ENCODE assay signal across 11 mouse cellular contexts in genomic region chr16:31281981-31282380, GRCm38 (mm10). TPM values are rescaled to one million over a fixed set of nuclear protein-coding genes. Genes with fewer than 3 reads are reported as not detected.
DNase-seq lines count a peak whose midpoint lies in the region; ATAC-seq and TF ChIP-seq lines count a peak whose summit lies in the region.
"Had no signal": no experiment of that assay in that cellular context is flagged by ENCODE, and none has a peak within 500 bp of the region (broad histone marks: within the 10 kb centered on the region; RNA-seq: fewer than 3 reads in every experiment).

No protein-coding gene starts in this region.

- H3K27me3 ChIP-seq in kidney, adult 2 months (replicated peaks; ENCODE audit: control insufficient read depth, insufficient read depth, low read length) = no peaks in the 10 kb centered on the region
- no peaks in the 10 kb centered on the region for H3K27me3 ChIP-seq in kidney, embryonic 15.5 days
- no peaks in the 10 kb centered on the region for H3K27me3 ChIP-seq in midbrain, postnatal 0 days (ENCODE audit: insufficient read depth, low read length)
- H3K27me3 ChIP-seq: hindbrain, embryonic 13.5 days; lung, embryonic 15.5 days had no signal

- no peaks in the 10 kb centered on the region for H3K4me1 ChIP-seq in kidney, adult 2 months (ENCODE audit: control insufficient read depth, insufficient read depth, low read length)
- peaks cover 7% of the 10 kb centered on the region; the same call in 1 of the 2 replicates for H3K4me1 ChIP-seq in kidney, embryonic 15.5 days
- no peaks in the 10 kb centered on the region for H3K4me1 ChIP-seq in midbrain, postnatal 0 days (ENCODE audit: insufficient read depth, low read length)
- H3K4me1 ChIP-seq: hindbrain, embryonic 13.5 days had no signal

- no peak overlapping the region for H3K4me3 ChIP-seq in kidney, adult 2 months (ENCODE audit: insufficient read depth, low read depth, low read length)
- H3K4me3 ChIP-seq in kidney, embryonic 15.5 days (replicated peaks) = no peak overlapping the region
- H3K4me3 ChIP-seq in midbrain, postnatal 0 days (ENCODE audit: low read depth, low read length) = no peak overlapping the region
- H3K4me3 ChIP-seq: hindbrain, embryonic 13.5 days; lung, embryonic 15.5 days had no signal

- no peak for TF ChIP-seq CTCF in kidney, adult 2 months (conservative IDR thresholded peaks at IDR 0.05; ENCODE audit: insufficient read depth, insufficient read length, low read depth, low read length)
- no peak for TF ChIP-seq CTCF in midbrain, postnatal 0 days (IDR thresholded peaks at IDR 0.05)

- H3K27ac ChIP-seq in kidney, adult 2 months (ENCODE audit: insufficient read depth, low read depth, low read length) = no peak overlapping the region; the same call in 1 of the 2 replicates
- H3K27ac ChIP-seq in kidney, embryonic 15.5 days = no peak overlapping the region
- no peak overlapping the region for H3K27ac ChIP-seq in midbrain, postnatal 0 days (ENCODE audit: low read depth, low read length)
- H3K27ac ChIP-seq: hindbrain, embryonic 13.5 days; lung, embryonic 15.5 days had no signal

- peak; percentile 60 for DNase-seq in kidney, adult 2 months
- peak; percentile 77 for DNase-seq in adipocyte (ENCODE audit: low spot score)
- DNase-seq in gastrocnemius, postnatal 10 days = peak; percentile 65
- peak; percentile 60 to 70 for DNase-seq in kidney, postnatal 25 days
- no peak for DNase-seq in midbrain, postnatal 0 days (ENCODE audit: low spot score)
- DNase-seq: midbrain, embryonic 14.5 days; thymus, postnatal 14 days had no signal

- ATAC-seq in kidney, embryonic 15.5 days (replicated peaks; ENCODE audit: low FRiP score) = no peak
- ATAC-seq in granulocyte monocyte progenitor cell, adult 5-6 weeks (replicated peaks; ENCODE audit: poor library complexity, severe bottlenecking) = no peak
- ATAC-seq in midbrain, postnatal 0 days (ENCODE audit: low FRiP score) = no peak

- no peaks in the 10 kb centered on the region for H3K9me3 ChIP-seq in kidney, embryonic 15.5 days (replicated peaks)
- no peaks in the 10 kb centered on the region for H3K9me3 ChIP-seq in midbrain, postnatal 0 days (ENCODE audit: low read length)
- H3K9me3 ChIP-seq: hindbrain, embryonic 13.5 days; lung, embryonic 15.5 days had no signal

- H3K36me3 ChIP-seq in kidney, adult 2 months (ENCODE audit: control insufficient read depth, insufficient read depth, low read length) = no peaks in the 10 kb centered on the region
- H3K36me3 ChIP-seq in kidney, embryonic 15.5 days = no peaks in the 10 kb centered on the region
- H3K36me3 ChIP-seq in midbrain, postnatal 0 days (ENCODE audit: insufficient read depth, low read length) = no peaks in the 10 kb centered on the region
- H3K36me3 ChIP-seq: hindbrain, embryonic 13.5 days; lung, embryonic 15.5 days had no signal

- TF ChIP-seq POLR2A in kidney, adult 2 months (IDR thresholded peaks at IDR 0.05; ENCODE audit: low read depth, low read length) = no peak

- 79% methylated on average over 2 of the region's 2 CpGs for WGBS in kidney, adult 2 months
- 90% methylated on average over 2 of the region's 2 CpGs for WGBS in kidney, embryonic 15.5 days
- WGBS in midbrain, postnatal 0 days = 77% methylated on average over 2 of the region's 2 CpGs

- no peak overlapping the region for H3K4me2 ChIP-seq in kidney, embryonic 15.5 days
- no peak overlapping the region for H3K4me2 ChIP-seq in midbrain, postnatal 0 days (ENCODE audit: low read depth, low read length, poor library complexity, severe bottlenecking)
- H3K4me2 ChIP-seq: hindbrain, embryonic 13.5 days; lung, embryonic 15.5 days had no signal

- no peak overlapping the region for H3K9ac ChIP-seq in kidney, embryonic 15.5 days
- H3K9ac ChIP-seq in midbrain, postnatal 0 days (replicated peaks; ENCODE audit: low read length, poor library complexity, severe bottlenecking) = no peak overlapping the region
- H3K9ac ChIP-seq: hindbrain, embryonic 13.5 days; lung, embryonic 15.5 days had no signal

RNA-seq across cellular contexts. Expression of gene Ppp1r2, which starts 6.9 kb away (rescaled TPM):
- polyA plus RNA-seq in kidney, adult 2 months (2012; rRNA removed) = 30.4 and 33.5 TPM in 2 replicates
- 87.7 and 91.7 TPM in 2 replicates for polyA plus RNA-seq in kidney, embryonic 15.5 days (2015; fragmentation: Nextera tagmentation; extraction: Ambion mirVana)
- total RNA-seq in gastrocnemius, postnatal 10 days (2021) = 10 to 100 TPM; 76.9 to 79.3 TPM
- 34.2 and 38.9 TPM in 2 replicates for total RNA-seq in granulocyte monocyte progenitor cell, adult 5-6 weeks (2014; fragmentation: Nextera tagmentation)
- 56.4 and 57.4 TPM in 2 replicates for total RNA-seq in granulocyte monocyte progenitor cell, adult 5-6 weeks (2017)
- 63.2 and 73.3 TPM in 2 replicates for total RNA-seq in midbrain, postnatal 0 days (2014; rRNA removed)
- 98.8 and 101 TPM in 2 replicates for polyA plus RNA-seq in midbrain, postnatal 0 days (2015; fragmentation: Nextera tagmentation; extraction: Ambion mirVana)

RNA-seq across cellular contexts. Expression of gene Apod, which starts 32.6 kb away (rescaled TPM):
- polyA plus RNA-seq in kidney, adult 2 months (2012; rRNA removed) = 1.4 and 2.5 TPM in 2 replicates
- 0.36 and 1.0 TPM in 2 replicates for polyA plus RNA-seq in kidney, embryonic 15.5 days (2015; fragmentation: Nextera tagmentation; extraction: Ambion mirVana)
- 10 to 100 TPM; 14.0 to 18.3 TPM for total RNA-seq in gastrocnemius, postnatal 10 days (2021)
- not detected in 2 replicates for total RNA-seq in granulocyte monocyte progenitor cell, adult 5-6 weeks (2014; fragmentation: Nextera tagmentation)
- total RNA-seq in granulocyte monocyte progenitor cell, adult 5-6 weeks (2017) = not detected in 2 replicates
- 79.0 and 97.3 TPM in 2 replicates for total RNA-seq in midbrain, postnatal 0 days (2014; rRNA removed)
- polyA plus RNA-seq in midbrain, postnatal 0 days (2015; fragmentation: Nextera tagmentation; extraction: Ambion mirVana) = 226 and 252 TPM in 2 replicates

Comparison
In these comparisons a context has a peak if more than half of its experiments do, and no peak if none do; other contexts are left out.
1. RNA of gene Apod, which starts 32.6 kb away (total RNA-seq): 79.0 to 97.3 TPM in midbrain, postnatal 0 days and 14.0 to 18.3 TPM in gastrocnemius, postnatal 10 days; not detected in granulocyte monocyte progenitor cell, adult 5-6 weeks; every median in the first group is over 10 times any median in the second.